Mouse (Mus musculus) ES-CJ7 (cell line): Measurements from ENCODE around the gene Tbc1d10c.

Experiments used
- DNase-seq: peaks from one replicate; pipeline ENCODE4 v3.0.0; 2011; ENCODE audit warnings: low read depth, low spot score

The Tbc1d10c gene

DNA sequence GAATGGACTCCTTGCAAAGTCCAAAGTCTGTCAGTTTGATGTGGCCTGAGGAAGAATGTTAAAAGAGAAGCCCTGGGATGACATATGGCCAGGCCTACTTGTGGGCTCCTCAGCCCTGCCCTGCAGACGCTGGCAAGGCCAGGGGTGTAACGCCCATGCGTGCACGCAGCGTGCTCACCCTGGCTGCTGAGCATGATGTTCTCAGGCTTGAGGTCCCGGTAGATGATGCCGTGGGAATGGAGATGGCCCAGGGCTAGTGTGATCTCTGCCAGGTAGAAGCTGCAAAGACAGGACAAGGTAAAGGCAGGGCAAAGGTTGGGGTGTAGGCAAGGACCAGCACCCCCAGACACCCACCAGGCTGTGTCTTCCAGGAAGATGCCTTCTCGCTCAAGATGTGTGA is 32.0 kb downstream of the Tbc1d10c start:
- DNase-seq, result no peak

DNA sequence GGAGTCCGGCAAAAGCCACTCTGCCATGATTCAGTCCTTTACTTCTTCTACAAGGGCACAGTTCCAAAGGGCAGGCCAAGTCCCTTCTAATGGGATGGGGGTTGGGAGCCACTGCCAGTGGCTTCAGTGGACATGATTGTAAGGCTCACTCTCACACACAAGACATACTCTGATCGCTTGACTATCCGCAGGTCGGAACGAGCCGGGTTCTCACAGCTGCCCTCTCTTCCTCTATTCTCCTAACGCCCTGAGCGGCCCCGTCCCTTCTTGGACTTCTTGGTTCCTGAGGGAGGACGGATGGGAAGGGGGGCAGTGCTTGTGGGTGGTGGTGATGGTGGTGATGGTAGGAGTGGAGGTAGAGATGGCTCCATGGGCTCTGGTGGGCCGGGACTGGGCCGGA is 34.3 kb downstream of the Tbc1d10c start:
- DNase-seq, result no peak

DNA sequence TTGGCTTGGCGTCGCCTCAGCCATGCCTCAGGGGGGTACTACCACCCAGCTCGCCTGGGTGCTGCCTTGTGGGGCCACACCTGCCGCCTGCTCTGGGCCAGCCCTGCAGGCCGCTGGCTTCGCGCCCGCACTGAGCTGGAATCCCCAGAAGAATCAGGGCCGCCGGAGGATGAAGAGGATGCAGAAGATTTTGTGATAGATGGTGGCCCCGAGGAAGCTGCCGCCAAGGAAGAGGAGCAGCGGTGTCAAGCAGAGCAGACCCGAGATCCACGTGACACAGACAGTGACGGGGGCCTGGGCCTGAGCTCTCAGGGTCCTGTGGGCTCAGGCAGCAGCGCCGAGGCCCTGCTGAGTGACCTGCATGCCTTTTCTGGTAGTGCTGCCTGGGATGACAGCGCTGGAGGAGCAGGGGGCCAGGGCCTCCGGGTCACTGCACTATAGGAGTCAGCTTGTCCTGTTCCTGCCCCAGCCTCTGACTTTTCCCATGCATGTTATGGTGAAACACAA is 35.0 kb downstream of the Tbc1d10c start:
- DNase-seq, result no peak

DNA sequence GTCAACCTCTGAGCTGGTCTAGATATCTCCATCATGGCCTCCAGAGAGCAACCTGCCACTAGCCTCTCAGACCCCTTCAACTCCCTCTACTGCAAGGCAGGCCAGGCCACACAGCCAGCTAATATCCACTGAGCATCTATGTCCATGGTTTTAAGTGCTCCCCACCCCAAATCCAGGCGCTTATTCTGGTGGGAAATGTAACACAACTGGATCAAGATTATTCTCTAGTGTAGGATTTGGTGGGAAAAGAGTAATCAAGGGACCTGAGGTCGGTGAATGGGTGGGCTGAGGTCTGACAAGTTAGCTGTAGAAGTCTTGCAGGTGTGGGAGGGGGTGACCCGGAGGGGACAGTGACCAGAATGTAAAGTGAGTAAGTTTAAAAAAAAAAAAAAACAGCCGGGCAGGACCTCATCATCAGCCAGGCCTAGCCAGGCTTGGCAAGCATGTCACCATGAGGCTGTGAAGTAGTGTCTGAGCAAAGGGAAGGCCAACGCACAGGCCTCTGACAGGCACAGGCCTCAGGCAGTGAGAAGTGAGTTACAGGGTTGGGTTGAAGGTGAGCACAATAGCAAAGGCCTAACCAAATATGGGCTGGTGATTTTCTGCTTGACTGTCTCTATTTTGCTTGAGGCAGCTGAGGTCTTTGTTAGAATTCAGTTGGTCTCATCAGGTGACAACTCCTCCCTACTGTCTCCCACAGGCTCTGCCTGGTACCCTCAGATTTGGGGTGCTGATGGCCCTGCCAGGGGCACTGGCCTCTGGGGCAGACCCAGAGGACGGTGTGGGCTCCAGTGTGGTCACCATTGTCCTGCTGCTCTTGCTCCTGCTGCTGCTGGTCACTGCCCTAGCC is 35.6 kb downstream of the Tbc1d10c start:
- no peak for DNase-seq

DNA sequence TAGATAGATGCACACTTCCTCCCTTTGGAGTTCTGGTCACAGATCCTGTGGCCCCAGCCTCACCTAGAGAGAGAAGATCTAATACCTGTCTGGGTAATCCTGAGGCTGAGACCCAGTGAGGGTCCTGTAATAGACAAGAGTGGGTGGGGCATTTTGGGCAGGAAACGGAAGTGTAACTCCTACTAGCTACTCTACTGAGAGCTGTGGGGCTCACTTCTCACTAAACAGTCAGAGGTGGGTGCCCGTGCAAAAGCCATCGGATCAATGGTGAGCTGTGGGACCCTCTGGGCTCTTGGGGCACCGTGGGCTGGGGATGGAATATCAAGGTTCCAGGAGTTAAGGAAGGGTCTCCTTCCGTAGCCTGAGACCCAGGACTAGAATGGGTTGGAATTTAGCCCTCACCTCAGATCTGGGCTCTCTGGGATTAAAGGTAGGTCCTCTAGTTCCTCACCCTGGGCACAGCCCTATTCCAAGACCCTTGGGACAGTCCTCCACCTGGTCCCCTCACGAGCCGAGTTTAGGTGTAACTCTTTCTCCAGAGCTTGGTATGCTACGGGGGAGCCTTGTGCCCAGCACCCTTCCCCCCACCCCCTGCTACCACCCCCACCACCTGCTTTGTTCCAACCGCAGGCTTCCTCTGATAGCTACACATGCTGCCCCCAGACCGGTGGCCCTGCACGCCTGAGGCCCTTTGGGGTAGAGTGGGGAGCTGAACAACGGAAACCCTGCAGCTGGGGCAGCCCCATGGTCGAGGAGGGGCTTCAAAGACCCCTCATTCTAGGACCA is 36.5 kb downstream of the Tbc1d10c start:
- DNase-seq, result no peak

DNA sequence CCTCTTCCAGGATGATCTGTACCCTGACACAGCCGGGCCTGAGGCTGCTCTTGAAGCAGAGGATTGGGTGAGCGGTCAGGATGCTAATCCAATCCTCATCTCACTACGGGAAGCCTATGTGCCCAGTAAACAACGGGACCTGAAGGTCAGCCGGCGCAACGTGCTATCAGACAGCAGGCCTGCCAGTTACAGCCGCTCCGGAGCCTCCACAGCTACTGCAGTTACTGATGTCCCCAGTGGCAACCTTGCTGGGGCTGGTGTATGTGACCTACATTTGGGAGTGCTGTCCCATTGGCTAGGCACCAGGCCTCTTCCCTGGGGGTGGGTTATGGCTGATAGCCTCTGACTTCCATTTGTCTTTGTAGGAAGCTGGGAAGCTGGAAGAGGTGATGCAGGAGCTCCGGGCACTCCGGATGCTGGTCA is 37.8 kb downstream of the Tbc1d10c start, which contains the start of gene Ptprcap:
Gene Ptprcap, plus strand, starts transcription at position 373 of the 423 bp plus-strand sequence.
- no peak for DNase-seq

DNA sequence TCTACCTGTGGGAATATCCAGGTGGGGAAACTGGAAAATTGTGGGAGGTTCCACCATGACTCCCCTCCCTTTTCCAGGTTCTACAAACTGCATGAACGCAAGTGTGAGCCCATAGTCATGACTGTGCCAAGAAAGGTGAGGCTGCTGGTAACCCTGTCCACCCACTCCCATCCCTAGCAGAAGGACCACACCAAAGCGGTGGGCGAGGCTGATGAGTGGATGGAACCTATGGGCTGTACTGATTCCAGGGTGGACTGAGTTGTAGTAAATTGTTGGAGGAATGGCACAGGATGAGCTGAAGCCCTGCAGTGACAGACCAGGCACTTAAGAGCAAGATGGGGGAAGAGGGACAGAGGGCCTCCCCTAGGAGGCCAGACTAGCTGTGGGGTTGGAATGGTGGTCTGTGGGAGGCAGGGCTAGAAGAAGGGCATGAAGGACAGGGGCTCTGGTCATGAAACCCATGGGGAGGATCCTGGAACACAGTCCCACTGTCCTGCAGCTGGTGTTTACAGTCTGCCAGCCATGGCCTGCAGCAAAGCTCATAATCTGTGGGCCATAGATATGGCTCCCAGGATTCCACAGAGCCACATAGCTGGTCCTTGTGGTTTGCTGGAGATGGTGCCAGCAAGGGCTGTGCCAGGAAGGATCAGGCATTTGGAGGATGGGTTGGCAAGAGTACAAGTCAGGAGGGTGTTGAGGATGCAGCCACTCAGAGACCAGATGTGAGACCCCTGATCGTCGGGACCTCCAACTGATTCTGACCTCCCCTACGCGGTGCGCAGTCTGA is 38.4 kb downstream of the Tbc1d10c start:
- DNase-seq, result no peak

DNA sequence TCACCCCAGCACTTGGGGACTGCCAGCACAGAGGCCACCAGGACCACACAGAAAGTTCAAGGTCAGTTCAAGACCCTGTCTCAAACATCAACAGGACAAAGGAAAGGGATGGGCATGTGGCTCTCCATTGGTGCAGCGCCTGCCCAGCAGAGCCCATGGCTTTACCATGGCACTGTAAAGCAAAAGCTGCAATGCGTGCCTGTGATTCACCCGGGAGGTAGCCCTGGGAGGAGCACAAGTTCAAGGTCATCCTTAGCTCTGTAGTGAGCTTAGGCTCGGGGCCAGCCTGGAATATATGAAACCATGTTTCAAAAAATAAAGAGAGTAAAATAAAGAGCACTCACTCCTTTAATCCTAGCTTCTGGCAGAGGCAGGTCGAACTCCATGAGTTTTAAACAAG is 39.2 kb downstream of the Tbc1d10c start:
- peak; percentile 46 for DNase-seq

DNA sequence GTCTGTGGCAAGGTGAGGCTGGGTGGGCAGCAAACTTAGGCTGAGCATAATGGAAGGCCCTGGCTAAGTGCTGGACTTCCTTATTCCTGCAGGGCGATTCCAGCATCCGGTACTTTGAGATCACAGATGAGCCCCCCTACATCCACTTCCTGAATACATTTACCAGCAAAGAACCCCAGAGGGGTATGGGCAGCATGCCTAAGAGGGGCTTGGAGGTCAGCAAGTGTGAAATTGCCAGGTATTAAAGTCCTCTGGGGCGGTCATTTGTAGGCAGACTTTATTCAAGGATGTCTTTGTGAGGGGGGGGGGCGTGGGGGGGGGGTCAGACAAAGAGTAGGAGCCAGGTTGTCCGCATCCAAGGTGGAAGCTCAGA is 39.6 kb downstream of the Tbc1d10c start:
- DNase-seq, result no peak

DNA sequence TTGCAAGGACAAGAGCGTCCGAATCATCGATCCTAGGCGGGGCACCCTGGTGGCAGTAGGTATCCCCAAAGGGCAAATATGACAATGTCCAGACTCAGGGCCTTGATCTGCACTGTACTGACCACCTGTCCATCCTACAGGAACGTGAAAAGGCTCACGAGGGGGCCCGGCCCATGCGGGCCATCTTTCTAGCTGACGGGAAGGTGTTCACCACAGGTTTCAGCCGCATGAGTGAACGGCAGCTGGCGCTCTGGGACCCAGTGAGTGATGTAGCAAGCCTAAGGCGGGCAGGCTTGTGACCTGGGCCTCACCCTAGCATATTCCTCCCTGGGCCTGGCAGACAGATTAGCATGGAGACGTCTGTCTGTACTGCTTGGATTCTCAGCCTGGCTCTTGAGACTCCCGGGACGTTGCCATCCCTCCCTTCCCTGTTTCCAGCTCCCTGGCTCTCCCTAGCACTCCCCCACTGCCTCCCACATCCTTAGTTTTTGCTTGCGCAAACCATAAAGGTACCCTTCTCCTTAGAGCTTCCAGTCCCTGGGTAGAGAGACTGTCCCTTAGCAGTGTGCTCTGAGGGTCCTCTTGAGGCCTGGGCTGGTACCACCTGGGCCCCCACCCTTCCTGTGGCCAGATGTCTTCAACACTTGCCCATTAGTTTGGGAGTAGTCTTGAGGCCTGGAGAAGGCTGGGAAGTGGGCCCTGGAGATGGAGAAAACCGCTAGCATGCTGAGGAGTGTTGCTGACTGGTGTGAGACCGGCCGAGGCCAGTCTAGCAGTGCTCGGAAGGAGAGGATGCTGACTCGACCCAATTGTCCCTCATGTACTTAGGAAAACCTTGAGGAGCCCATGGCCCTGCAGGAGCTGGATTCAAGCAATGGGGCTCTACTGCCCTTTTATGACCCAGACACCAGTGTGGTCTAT is 40.3 kb downstream of the Tbc1d10c start:
- DNase-seq, result no peak

DNA sequence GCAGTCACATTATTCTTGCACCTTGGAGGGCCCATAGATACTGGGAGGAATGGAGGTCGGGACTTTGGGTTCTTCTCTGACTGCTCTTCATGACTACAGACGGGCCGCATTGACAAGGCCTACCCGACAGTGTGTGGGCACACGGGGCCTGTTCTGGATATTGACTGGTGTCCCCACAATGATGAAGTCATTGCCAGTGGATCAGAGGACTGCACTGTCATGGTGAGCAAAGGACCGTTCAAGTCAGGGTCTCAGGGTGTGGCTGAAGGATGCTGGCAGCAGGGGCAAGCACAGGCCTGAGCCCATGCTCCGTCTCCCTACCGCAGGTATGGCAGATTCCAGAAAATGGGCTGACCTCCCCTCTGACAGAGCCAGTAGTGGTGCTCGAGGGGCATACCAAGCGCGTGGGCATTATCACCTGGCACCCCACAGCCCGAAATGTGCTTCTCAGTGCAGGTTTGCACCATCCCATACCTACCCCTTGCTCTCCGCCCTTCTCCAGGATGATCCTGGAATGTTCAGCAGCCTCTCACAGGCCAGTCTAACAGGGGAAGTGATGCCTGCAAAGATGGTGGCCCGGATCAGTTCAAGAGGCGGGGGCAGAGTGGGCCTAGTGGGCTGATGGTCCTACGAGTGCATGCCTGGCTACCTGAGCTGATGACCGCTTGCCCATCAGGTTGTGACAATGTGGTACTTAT is 41.2 kb downstream of the Tbc1d10c start:
- DNase-seq, result no peak

DNA sequence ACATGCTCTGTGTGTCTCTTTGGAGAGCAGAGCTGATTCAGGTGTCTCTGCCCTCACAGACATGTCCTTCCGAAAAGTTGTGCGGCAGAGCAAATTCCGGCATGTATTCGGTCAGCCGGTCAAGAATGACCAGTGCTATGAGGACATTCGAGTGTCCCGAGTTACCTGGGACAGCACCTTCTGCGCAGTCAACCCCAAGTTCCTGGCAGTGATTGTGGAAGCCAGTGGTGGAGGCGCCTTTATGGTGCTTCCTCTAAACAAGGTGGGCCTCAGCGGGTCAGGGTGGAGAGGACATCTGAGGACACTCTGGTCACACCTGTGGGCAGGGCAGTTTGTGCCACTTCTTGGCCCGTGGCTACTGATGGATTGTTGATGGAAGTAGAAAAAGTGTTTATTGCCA is 41.8 kb downstream of the Tbc1d10c start:
- no peak for DNase-seq

DNA sequence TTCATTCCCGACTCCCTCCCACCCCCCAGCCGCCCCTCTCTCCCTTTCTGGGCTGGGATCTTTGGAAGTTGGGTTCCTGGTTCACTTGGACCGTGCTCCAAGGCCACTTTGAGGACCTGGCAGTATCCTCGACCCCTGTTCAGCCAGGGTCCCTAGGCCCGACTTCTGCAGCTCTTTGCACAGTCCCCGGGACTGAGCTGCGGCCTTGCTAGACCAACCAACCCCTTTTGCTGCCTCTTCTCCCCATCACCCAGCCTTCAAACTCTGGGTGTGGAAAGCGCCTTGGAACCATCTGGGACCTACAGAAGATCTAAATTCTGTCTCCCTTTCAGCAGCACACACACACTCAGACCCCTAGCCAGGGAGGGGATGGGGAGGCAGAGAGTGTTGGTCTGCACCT is 42.3 kb downstream of the Tbc1d10c start:
- DNase-seq, result no peak

DNA sequence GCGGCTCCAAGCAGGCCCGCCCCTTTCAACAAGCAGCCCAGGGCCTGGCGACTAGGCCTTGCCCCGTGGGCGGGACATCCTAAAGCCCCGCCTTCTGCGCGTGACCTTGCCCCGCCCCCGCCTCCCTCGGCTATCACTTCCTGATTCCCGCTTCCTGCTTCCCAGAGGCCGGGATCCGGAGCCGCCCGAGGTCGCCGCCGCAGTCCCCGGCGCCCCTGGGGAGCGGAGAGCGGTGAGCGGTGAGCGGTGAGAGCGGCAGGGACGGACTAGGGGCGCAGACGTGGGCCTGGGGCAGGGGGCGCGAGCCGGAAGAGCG is 42.6 kb downstream of the Tbc1d10c start, which contains the start of gene Coro1b:
Gene Coro1b, plus strand, starts transcription at position 129 of the 316 bp plus-strand sequence.
- peak; percentile 92 for DNase-seq

DNA sequence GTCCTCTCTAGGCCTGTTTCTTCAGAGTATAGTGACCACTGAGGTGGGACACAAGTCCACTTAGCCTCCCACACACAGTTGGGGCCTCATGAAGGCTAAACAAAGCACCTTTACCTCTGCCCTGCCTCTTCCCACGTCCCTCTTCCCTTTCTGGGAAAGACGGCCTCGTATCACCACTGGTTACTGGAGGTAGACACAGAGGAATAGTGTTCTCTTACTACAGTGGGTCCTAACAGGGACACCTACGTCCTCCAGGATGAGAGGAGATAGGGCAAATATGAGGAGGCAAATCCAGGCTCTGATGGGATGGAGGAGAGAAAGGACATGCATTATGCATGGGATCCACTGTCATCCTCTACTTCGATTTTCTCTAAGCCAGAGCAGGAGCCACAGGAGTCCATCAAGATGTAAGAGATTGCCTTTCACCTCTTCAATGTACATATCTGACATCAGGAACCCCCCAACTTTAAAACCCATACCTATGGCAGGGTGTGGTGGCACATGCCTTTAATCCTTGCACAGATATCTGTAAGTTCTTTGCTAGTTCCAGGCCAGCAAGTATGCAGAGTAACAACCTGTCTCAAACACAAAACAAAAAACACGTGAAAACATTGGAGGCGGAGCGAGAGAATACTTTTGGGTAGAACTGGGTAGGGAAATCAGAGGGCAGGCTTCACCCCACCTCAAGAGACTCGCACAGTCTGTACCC is 43.1 kb downstream of the Tbc1d10c start:
- DNase-seq, result no peak

DNA sequence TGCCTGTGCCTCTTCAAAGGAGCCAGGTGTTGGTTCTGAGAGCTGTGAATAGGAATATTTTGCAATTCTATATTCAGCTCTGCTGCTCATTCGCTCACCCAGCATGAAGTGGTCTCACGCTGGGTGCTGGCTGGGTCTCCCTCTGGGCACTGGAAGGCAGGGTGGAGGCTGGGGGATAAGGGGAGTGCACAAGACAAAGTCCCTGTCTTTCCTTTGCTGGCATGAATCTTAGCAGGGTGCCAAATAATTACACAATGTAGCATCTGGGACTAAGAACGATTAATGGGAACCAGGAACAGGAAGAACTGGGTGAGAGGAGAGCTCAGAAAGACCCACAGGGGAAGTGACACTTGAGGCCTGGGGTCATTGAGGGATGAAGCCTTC is 44.1 kb downstream of the Tbc1d10c start:
- DNase-seq, result no peak

DNA sequence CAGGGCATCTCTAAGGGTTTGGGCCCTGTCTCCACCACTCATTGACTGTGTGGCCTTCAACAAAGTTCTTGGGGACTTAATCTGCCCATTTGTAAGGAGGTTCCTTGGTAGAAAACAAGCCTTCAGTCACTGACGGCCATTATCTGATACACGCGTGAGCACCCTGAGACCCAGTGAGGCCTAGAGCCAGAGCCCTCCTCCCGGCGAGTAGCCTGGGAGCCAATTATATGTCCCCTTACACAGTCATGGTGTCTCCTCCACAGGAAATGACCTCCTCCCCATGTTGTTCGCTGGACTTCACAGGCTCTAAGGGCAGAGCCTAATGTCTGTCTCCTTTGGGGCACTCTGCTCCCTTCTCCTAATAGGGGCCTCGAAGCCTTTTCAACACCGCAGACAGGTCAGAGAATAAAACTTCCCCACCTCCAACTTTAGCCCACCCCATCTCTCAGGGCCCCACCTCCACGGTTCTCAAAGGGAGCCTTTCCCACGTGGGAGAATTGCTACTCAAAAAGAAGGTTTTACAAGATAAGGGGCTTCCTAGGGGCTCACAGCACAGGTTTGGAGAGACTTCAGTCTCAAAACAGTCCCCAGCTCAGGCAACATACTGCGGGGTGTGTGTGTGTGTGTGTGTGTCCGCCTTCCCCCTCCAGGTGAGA is 44.6 kb downstream of the Tbc1d10c start:
- DNase-seq, result no peak

DNA sequence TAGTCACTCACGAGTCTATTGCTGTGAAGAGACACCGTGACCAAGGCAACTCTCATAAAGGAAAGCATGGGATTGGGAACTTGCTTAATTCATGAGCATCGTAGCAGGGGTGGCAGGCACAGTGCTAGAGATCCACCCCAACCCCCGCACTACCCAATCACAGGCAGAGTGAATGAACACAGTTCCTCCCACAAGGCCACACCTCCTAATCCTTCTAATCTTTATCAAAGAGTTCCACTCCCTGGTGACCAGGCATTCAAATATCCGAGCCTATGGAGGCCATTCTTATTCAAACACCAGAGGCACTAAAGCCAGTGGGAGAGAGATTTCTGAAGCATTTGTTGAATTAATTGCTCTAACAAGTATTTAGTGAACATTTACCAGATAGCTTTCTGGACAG is 45.1 kb downstream of the Tbc1d10c start:
- DNase-seq, result peak; percentile 38
